Mouse (Mus musculus) frontal cortex, postnatal 14 days (tissue): ENCODE measurements around the gene Enpp7.
A peak's percentile ranks its signal among the peaks of the same experiment; 100 is the strongest.

Experiments
- DNase-seq, 2 experiments: peaks; one replicate each; pipeline ENCODE4 v3.0.0; 2022; ENCODE audit warnings: low spot score in 2 of 2

Enpp7 gene

GRCm38 (mm10) chr11:118987999-118988398 is at the start of gene Enpp7:
Gene Enpp7, plus strand, starts transcription at chr11:118988188.
- no peak for DNase-seq

GRCm38 (mm10) chr11:118939731-118940130 is 48.3 kb upstream of the Enpp7 start:
- no peak for DNase-seq

- no peak for DNase-seq
Measured at GRCm38 (mm10) chr11:118940539-118940938, 47.4 kb upstream of the Enpp7 start.

GRCm38 (mm10) chr11:118941268-118941667 is 46.7 kb upstream of the Enpp7 start:
- DNase-seq: no peak

- DNase-seq: no peak
Measured at GRCm38 (mm10) chr11:118945868-118946267, 42.1 kb upstream of the Enpp7 start.

GRCm38 (mm10) chr11:118955016-118955415 is 33.0 kb upstream of the Enpp7 start:
- DNase-seq: no peak

GRCm38 (mm10) chr11:118957070-118957471 is 30.9 kb upstream of the Enpp7 start:
- DNase-seq: peak; percentile 57 to 68

- DNase-seq: peak; percentile 47 to 50
Measured at GRCm38 (mm10) chr11:118960649-118961048, 27.3 kb upstream of the Enpp7 start.

GRCm38 (mm10) chr11:118962478-118962877 is 25.5 kb upstream of the Enpp7 start:
- DNase-seq: no peak

- no peak for DNase-seq
Measured at GRCm38 (mm10) chr11:118963926-118964325, 24.1 kb upstream of the Enpp7 start.

- no peak for DNase-seq
Measured at GRCm38 (mm10) chr11:118965078-118965477, 22.9 kb upstream of the Enpp7 start.

- DNase-seq: no peak
Measured at GRCm38 (mm10) chr11:118971470-118972034, 16.4 kb upstream of the Enpp7 start.

GRCm38 (mm10) chr11:118972431-118973377 is 15.3 kb upstream of the Enpp7 start:
- DNase-seq: no peak

- DNase-seq: no peak
Measured at GRCm38 (mm10) chr11:118974340-118974739, 13.6 kb upstream of the Enpp7 start.

- peak; percentile 47 to 78 for DNase-seq
Measured at GRCm38 (mm10) chr11:118975427-118975826, 12.6 kb upstream of the Enpp7 start.

- no peak for DNase-seq
Measured at GRCm38 (mm10) chr11:118975917-118976316, 12.1 kb upstream of the Enpp7 start.

- DNase-seq: no peak
Measured at GRCm38 (mm10) chr11:118980388-118980787, 7.6 kb upstream of the Enpp7 start.

- no peak for DNase-seq
Measured at GRCm38 (mm10) chr11:118981012-118981776, 6.8 kb upstream of the Enpp7 start.

- no peak for DNase-seq
Measured at GRCm38 (mm10) chr11:118982593-118983113, 5.3 kb upstream of the Enpp7 start.

GRCm38 (mm10) chr11:118985571-118985970 is 2.4 kb upstream of the Enpp7 start:
- DNase-seq: no peak

GRCm38 (mm10) chr11:118992781-118993180 is 4.8 kb downstream of the Enpp7 start:
- DNase-seq: no peak

- no peak for DNase-seq
Measured at GRCm38 (mm10) chr11:118995448-118995847, 7.5 kb downstream of the Enpp7 start.
